Mouse (Mus musculus): Measurements from ENCODE around the gene Ing3. TPM values are rescaled to one million over a fixed set of nuclear protein-coding genes. Genes with fewer than 3 reads are reported as not detected.

Ing3 gene
- total and polyA plus RNA-seq, 3 experiments, result 12.5 to 27.0 (median 15.2) TPM

- Histone ChIP-seq H3K36me3 (replicated peaks) (no peaks in the 10 kb centered on the region), H3K9me3 (replicated peaks) (no peaks in the 10 kb centered on the region), H3K4me3 (ENCODE audit: low read depth, low read length) (no peak overlapping the region), H3K4me1 (ENCODE audit: insufficient read depth, low read depth, low read length) (no peaks in the 10 kb centered on the region), H3K27me3 (ENCODE audit: insufficient read depth, low read length) (no peaks in the 10 kb centered on the region)
- TF ChIP-seq GATA2 (IDR thresholded peaks at IDR 0.05; ENCODE audit: borderline replicate concordance, low read depth, low read length) (no peak), TAL1 (conservative IDR thresholded peaks at IDR 0.05; ENCODE audit: low read depth, low read length) (no peak)
- DNase-seq (ENCODE audit: low spot score) (no peak), ATAC-seq (ENCODE audit: extremely low read depth, insufficient number of reproducible peaks, low FRiP score, poor library complexity, severe bottlenecking) (no peak)
Measured at GRCm38 (mm10) chr6:21999025-21999424, 49.7 kb downstream of the Ing3 start.

GRCm38 (mm10) chr6:22000086-22000485 is 50.7 kb downstream of the Ing3 start:
- no peaks in the 10 kb centered on the region for H3K4me1 ChIP-seq (ENCODE audit: insufficient read depth, low read depth, low read length)
- ATAC-seq (ENCODE audit: extremely low read depth, insufficient number of reproducible peaks, low FRiP score, poor library complexity, severe bottlenecking) (no peak), DNase-seq (ENCODE audit: low spot score) (no peak)
- H3K4me3 ChIP-seq (ENCODE audit: low read depth, low read length), result no peak overlapping the region
- no peaks in the 10 kb centered on the region for H3K36me3 ChIP-seq (replicated peaks)
- TF ChIP-seq GATA1 (IDR thresholded peaks at IDR 0.05; ENCODE audit: borderline replicate concordance, low read length) (no peak), TAL1 (conservative IDR thresholded peaks at IDR 0.05; ENCODE audit: low read depth, low read length) (no peak), CTCF (IDR thresholded peaks at IDR 0.05; ENCODE audit: low read depth, low read length) (no peak), POLR2AphosphoS5 (IDR thresholded peaks at IDR 0.05; ENCODE audit: insufficient replicate concordance, low read depth, low read length) (no peak), GATA2 (IDR thresholded peaks at IDR 0.05; ENCODE audit: borderline replicate concordance, low read depth, low read length) (no peak)
- no peaks in the 10 kb centered on the region for H3K9me3 ChIP-seq (replicated peaks)
- H3K27me3 ChIP-seq (ENCODE audit: insufficient read depth, low read length), result peaks cover 3% of the 10 kb centered on the region; the same call in 1 of the 2 replicates

GRCm38 (mm10) chr6:22000881-22001280 is 51.5 kb downstream of the Ing3 start:
- no peak overlapping the region for H3K4me3 ChIP-seq (ENCODE audit: low read depth, low read length)
- DNase-seq (ENCODE audit: low spot score) (no peak), ATAC-seq (ENCODE audit: extremely low read depth, insufficient number of reproducible peaks, low FRiP score, poor library complexity, severe bottlenecking) (no peak)
- H3K9me3 ChIP-seq (replicated peaks), result no peaks in the 10 kb centered on the region
- no peaks in the 10 kb centered on the region for H3K36me3 ChIP-seq (replicated peaks)
- no peak for TF ChIP-seq GATA1 (IDR thresholded peaks at IDR 0.05; ENCODE audit: borderline replicate concordance, low read length)
- TF ChIP-seq CTCF (IDR thresholded peaks at IDR 0.05; ENCODE audit: low read depth, low read length), result no peak
- TF ChIP-seq GATA2 (IDR thresholded peaks at IDR 0.05; ENCODE audit: borderline replicate concordance, low read depth, low read length), result no peak
- TF ChIP-seq POLR2AphosphoS5 (IDR thresholded peaks at IDR 0.05; ENCODE audit: insufficient replicate concordance, low read depth, low read length), result no peak
- no peak for TF ChIP-seq TAL1 (conservative IDR thresholded peaks at IDR 0.05; ENCODE audit: low read depth, low read length)
- H3K27me3 ChIP-seq (ENCODE audit: insufficient read depth, low read length), result peaks cover 3% of the 10 kb centered on the region; the same call in 1 of the 2 replicates
- H3K4me1 ChIP-seq (ENCODE audit: insufficient read depth, low read depth, low read length), result no peaks in the 10 kb centered on the region

DNA sequence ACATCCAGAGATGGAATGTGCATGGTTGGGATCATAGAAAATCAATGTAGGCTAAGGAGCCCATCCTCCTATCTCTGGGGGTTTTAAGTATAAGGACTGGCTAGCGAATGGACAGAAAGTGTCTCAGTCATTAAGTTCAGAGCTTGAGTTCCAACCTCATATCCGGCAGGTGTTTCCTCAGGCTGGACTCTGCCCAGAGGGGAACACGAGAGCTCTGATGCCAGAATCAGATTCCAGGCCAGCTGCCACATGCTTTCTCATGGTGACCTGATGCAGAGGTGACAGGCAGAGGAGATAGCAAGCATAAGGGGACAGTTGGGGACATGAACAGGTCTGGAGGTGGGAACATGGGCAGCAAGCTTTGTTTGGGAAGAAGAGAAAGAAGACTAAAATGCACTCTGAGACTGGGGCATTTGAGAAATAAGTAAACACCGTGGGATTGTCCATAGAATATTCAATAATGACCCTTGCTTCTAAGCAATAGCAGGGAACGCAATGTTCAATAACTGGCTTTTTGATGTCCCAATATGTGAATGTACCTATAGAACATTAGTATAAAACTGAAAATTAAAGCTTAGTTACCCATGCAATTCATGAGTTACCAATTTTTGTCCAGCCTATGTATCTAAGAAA is 52.0 kb downstream of the Ing3 start:
- ATAC-seq (ENCODE audit: extremely low read depth, insufficient number of reproducible peaks, low FRiP score, poor library complexity, severe bottlenecking) (no peak), DNase-seq (ENCODE audit: low spot score) (no peak)
- Histone ChIP-seq H3K36me3 (replicated peaks) (no peaks in the 10 kb centered on the region), H3K27me3 (ENCODE audit: insufficient read depth, low read length) (peaks cover 3% of the 10 kb centered on the region; the same call in 1 of the 2 replicates), H3K9me3 (replicated peaks) (no peaks in the 10 kb centered on the region), H3K4me3 (ENCODE audit: low read depth, low read length) (no peak overlapping the region), H3K4me1 (ENCODE audit: insufficient read depth, low read depth, low read length) (no peaks in the 10 kb centered on the region)
- TF ChIP-seq POLR2AphosphoS5 (IDR thresholded peaks at IDR 0.05; ENCODE audit: insufficient replicate concordance, low read depth, low read length), result no peak
- TF ChIP-seq CTCF (IDR thresholded peaks at IDR 0.05; ENCODE audit: low read depth, low read length), result no peak
- TF ChIP-seq GATA1 (IDR thresholded peaks at IDR 0.05; ENCODE audit: borderline replicate concordance, low read length), result no peak
- no peak for TF ChIP-seq TAL1 (conservative IDR thresholded peaks at IDR 0.05; ENCODE audit: low read depth, low read length)

GRCm38 (mm10) chr6:22002521-22003199 is 53.3 kb downstream of the Ing3 start:
- no peak for ATAC-seq (ENCODE audit: extremely low read depth, insufficient number of reproducible peaks, low FRiP score, poor library complexity, severe bottlenecking)
- Histone ChIP-seq H3K4me3 (ENCODE audit: low read depth, low read length) (no peak overlapping the region), H3K4me1 (ENCODE audit: insufficient read depth, low read depth, low read length) (no peaks in the 10 kb centered on the region), H3K9me3 (replicated peaks) (no peaks in the 10 kb centered on the region), H3K36me3 (replicated peaks) (no peaks in the 10 kb centered on the region), H3K27me3 (ENCODE audit: insufficient read depth, low read length) (peaks cover 3% of the 10 kb centered on the region; the same call in 1 of the 2 replicates)
- TF ChIP-seq GATA2 (IDR thresholded peaks at IDR 0.05; ENCODE audit: borderline replicate concordance, low read depth, low read length), result no peak
- no peak for TF ChIP-seq GATA1 (IDR thresholded peaks at IDR 0.05; ENCODE audit: borderline replicate concordance, low read length)
- TF ChIP-seq TAL1 (conservative IDR thresholded peaks at IDR 0.05; ENCODE audit: low read depth, low read length), result no peak
- DNase-seq (ENCODE audit: low spot score), result no peak

DNA sequence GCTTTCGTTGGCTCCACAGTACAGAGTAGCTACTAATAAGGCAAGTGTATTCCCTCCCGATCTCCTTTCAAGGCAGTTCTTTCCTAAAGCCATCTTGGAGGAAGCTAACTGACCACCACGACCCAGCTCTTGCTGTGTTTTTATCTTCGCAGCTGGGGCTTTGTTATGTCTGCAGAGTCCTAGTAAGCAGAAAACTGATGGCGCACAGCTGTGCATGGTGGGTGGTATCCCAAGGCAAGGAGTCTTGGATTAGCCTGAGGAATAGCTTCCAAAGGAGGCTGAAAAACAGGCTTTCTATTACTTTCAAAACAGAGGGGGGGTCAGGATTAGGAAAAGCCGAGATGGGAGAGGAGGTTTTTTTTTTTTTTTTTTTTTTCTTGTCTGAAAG is 53.8 kb downstream of the Ing3 start:
- DNase-seq (ENCODE audit: low spot score) (no peak), ATAC-seq (ENCODE audit: extremely low read depth, insufficient number of reproducible peaks, low FRiP score, poor library complexity, severe bottlenecking) (no peak)
- TF ChIP-seq TAL1 (conservative IDR thresholded peaks at IDR 0.05; ENCODE audit: low read depth, low read length) (no peak), GATA1 (IDR thresholded peaks at IDR 0.05; ENCODE audit: borderline replicate concordance, low read length) (no peak), GATA2 (IDR thresholded peaks at IDR 0.05; ENCODE audit: borderline replicate concordance, low read depth, low read length) (no peak), CTCF (IDR thresholded peaks at IDR 0.05; ENCODE audit: low read depth, low read length) (no peak), POLR2AphosphoS5 (IDR thresholded peaks at IDR 0.05; ENCODE audit: insufficient replicate concordance, low read depth, low read length) (no peak)
- H3K4me1 ChIP-seq (ENCODE audit: insufficient read depth, low read depth, low read length), result no peaks in the 10 kb centered on the region
- H3K27me3 ChIP-seq (ENCODE audit: insufficient read depth, low read length), result peaks cover 4% of the 10 kb centered on the region
- no peak overlapping the region for H3K4me3 ChIP-seq (ENCODE audit: low read depth, low read length)
- no peaks in the 10 kb centered on the region for H3K36me3 ChIP-seq (replicated peaks)
- no peaks in the 10 kb centered on the region for H3K9me3 ChIP-seq (replicated peaks)

Measured in G1E (cell line).